Mouse (Mus musculus): ENCODE measurements around the gene Porcn.

The Porcn gene

GRCm38 (mm10) chrX:8205551-8205950 lies 774 bp downstream of the Porcn start:
- DNase-seq (ENCODE audit: low read depth) = no peak

GRCm38 (mm10) chrX:8205088-8205487 lies 1.2 kb downstream of the Porcn start:
- DNase-seq (ENCODE audit: low read depth) = no peak

- DNase-seq (ENCODE audit: low read depth) = no peak
Observed at GRCm38 (mm10) chrX:8204076-8204475, 2.2 kb downstream of the Porcn start.

- no peak for DNase-seq (ENCODE audit: low read depth)
Observed at GRCm38 (mm10) chrX:8203105-8203504, 3.2 kb downstream of the Porcn start.

GRCm38 (mm10) chrX:8193419-8193723 lies 13.0 kb downstream of the Porcn start, which contains the start of gene Ebp:
Gene Ebp (minus strand): TSS chrX:8193512.
- DNase-seq (ENCODE audit: low read depth) = no peak

- DNase-seq (ENCODE audit: low read depth) = peak; percentile 76
Observed at GRCm38 (mm10) chrX:8192640-8193418, 13.5 kb downstream of the Porcn start.

- DNase-seq (ENCODE audit: low read depth) = peak; percentile 43
Observed at GRCm38 (mm10) chrX:8192126-8192639, 14.1 kb downstream of the Porcn start.

GRCm38 (mm10) chrX:8182871-8183540 lies 23.3 kb downstream of the Porcn start:
- DNase-seq (ENCODE audit: low read depth) = no peak

- DNase-seq (ENCODE audit: low read depth) = no peak
Observed at GRCm38 (mm10) chrX:8179646-8180045, 26.7 kb downstream of the Porcn start.

GRCm38 (mm10) chrX:8178871-8179270 lies 27.5 kb downstream of the Porcn start:
- DNase-seq (ENCODE audit: low read depth) = no peak

GRCm38 (mm10) chrX:8175504-8176385 lies 30.6 kb downstream of the Porcn start, which contains the start of gene Tbc1d25:
Gene Tbc1d25 (minus strand): TSS chrX:8176181.
- peak; percentile 93 for DNase-seq (ENCODE audit: low read depth)

GRCm38 (mm10) chrX:8175169-8175503 lies 31.2 kb downstream of the Porcn start:
- DNase-seq (ENCODE audit: low read depth) = no peak

- no peak for DNase-seq (ENCODE audit: low read depth)
Observed at GRCm38 (mm10) chrX:8167716-8168647, 38.3 kb downstream of the Porcn start.

- DNase-seq (ENCODE audit: low read depth) = no peak
Observed at GRCm38 (mm10) chrX:8164471-8164870, 41.9 kb downstream of the Porcn start.

GRCm38 (mm10) chrX:8163076-8163475 lies 43.2 kb downstream of the Porcn start:
- DNase-seq (ENCODE audit: low read depth) = peak; percentile 22

GRCm38 (mm10) chrX:8145153-8145991 lies 61.0 kb downstream of the Porcn start, which contains the start of gene Rbm3:
Gene Rbm3 (minus strand): TSS chrX:8145880.
- DNase-seq (ENCODE audit: low read depth) = peak; percentile 94
